In the genomic region with DNA sequence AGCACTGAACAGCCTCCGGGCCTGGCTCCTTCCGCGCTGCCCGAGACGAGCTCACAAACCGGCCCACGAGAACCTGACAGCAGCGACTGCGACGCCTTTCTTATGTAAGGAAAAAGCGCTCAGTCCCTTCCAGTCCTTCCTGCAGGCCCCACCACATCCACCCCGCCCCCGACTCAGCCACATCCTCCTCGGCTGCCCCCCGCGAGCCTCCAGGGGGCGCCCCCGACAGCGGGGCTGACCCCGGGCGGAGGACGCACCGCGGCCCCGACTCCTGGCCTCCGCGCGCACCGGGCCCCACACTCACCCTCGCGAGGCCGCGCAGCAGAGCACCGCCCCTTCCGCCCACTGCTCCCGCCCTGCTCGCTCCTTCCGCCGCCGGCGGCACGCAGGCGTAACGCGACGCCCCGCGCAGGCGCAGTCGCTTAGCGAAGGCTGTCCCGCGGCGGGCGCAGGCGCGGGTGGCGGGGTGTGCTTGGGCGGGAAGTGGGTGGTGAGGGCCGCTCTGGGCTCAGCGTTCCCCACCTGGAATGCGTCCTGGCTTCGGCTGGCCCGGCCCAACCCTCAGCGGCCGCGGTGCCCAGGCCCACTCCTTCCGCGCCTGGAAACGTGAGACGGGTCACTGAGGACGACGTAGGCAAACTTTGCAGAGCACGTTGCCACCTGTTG, we compare ENCODE assay signal across 8 mouse cellular contexts. TPM values are rescaled to one million over a fixed set of nuclear protein-coding genes. Genes with fewer than 3 reads are reported as not detected.
A peak's percentile ranks its signal among the peaks of the same experiment; 100 is the strongest.
DNase-seq lines count a peak whose midpoint lies in the region; ATAC-seq and TF ChIP-seq lines count a peak whose summit lies in the region.

A gene (minus strand): TSS at position 328 of the 666 bp plus-strand sequence.

- in situ Hi-C loops in ES-E14 (cut with MboI; ENCODE audit: low sequenced_read_pairs in 2 of 2, unreplicated experiment in 2 of 2): no loop called here

- peak within 1 kb of the TSS; percentile 93 for H3K9ac ChIP-seq in ES-E14 (ENCODE audit: insufficient read depth, low read depth, low read length, poor library complexity, severe bottlenecking)
- peak within 1 kb of the TSS; percentile 80 for H3K9ac ChIP-seq in forebrain, embryonic 16.5 days (replicated peaks; ENCODE audit: low read depth, low read length)
- peak within 1 kb of the TSS; percentile 80 for H3K9ac ChIP-seq in lung, embryonic 15.5 days

- ATAC-seq in forebrain, embryonic 16.5 days: peak; percentile 97
- peak; percentile 96 for ATAC-seq in lung, embryonic 15.5 days (ENCODE audit: borderline replicate concordance, extremely low read depth, low FRiP score, low TSS enrichment)

- H3K4me2 ChIP-seq in forebrain, embryonic 16.5 days (ENCODE audit: low read length): peak within 1 kb of the TSS; percentile 90
- H3K4me2 ChIP-seq in lung, embryonic 15.5 days: peak within 1 kb of the TSS; percentile 76

- H3K27ac ChIP-seq in ES-E14 (ENCODE audit: insufficient read depth, low read depth, low read length, poor library complexity, severe bottlenecking): peak within 1 kb of the TSS; percentile 64
- H3K27ac ChIP-seq in forebrain, embryonic 16.5 days (ENCODE audit: low read length): peak within 1 kb of the TSS; percentile 94
- peak within 1 kb of the TSS; percentile 98 for H3K27ac ChIP-seq in lung, embryonic 15.5 days

- peak; percentile 88 for DNase-seq in ES-E14 (ENCODE audit: low read depth, low spot score)
- peak; percentile 97 for DNase-seq in cerebellum, adult 11-12 months
- peak; percentile 98 for DNase-seq in heart, postnatal 4 days
- DNase-seq in layer of hippocampus, adult 8-10 months (ENCODE audit: low spot score in 2 of 2): peak; percentile 89 to 94
- DNase-seq in ovary, adult 18-20 months (ENCODE audit: low spot score): peak; percentile 97
- peak; percentile 99 for DNase-seq in thymus, postnatal 0 days (ENCODE audit: low spot score)

- H3K36me3 ChIP-seq in ES-E14 (ENCODE audit: control insufficient read depth, insufficient read depth, low read length, poor library complexity, severe bottlenecking): no peaks in the 10 kb centered on the region
- no peaks in the 10 kb centered on the region for H3K36me3 ChIP-seq in forebrain, embryonic 16.5 days (ENCODE audit: control insufficient read depth, insufficient read depth)
- H3K36me3 ChIP-seq in lung, embryonic 15.5 days: no peaks in the 10 kb centered on the region

- WGBS in forebrain, embryonic 16.5 days: under 1% methylated on average over 61 of the region's 74 CpGs
- WGBS in lung, embryonic 15.5 days: under 1% methylated on average over 74 of the region's 74 CpGs

- no peaks in the 10 kb centered on the region for H3K27me3 ChIP-seq in forebrain, embryonic 16.5 days (replicated peaks; ENCODE audit: control insufficient read depth, insufficient read depth, low read length)
- H3K27me3 ChIP-seq in lung, embryonic 15.5 days: no peaks in the 10 kb centered on the region

- H3K4me1 ChIP-seq in ES-E14 (ENCODE audit: control insufficient read depth in 2 of 2, insufficient read depth in 2 of 2, low read length in 2 of 2, poor library complexity in 1 of 2): no peaks in the 10 kb centered on the region; a peak in 1 of 4 replicates
- peaks cover 23% of the 10 kb centered on the region for H3K4me1 ChIP-seq in forebrain, embryonic 16.5 days (replicated peaks; ENCODE audit: control insufficient read depth, insufficient read depth, low read length)
- peaks cover 29% of the 10 kb centered on the region for H3K4me1 ChIP-seq in lung, embryonic 15.5 days

- no peaks in the 10 kb centered on the region for H3K9me3 ChIP-seq in ES-E14 (ENCODE audit: control insufficient read depth, insufficient read depth, low read depth, low read length)
- no peaks in the 10 kb centered on the region for H3K9me3 ChIP-seq in forebrain, embryonic 16.5 days (ENCODE audit: control insufficient read depth, low read length)
- H3K9me3 ChIP-seq in lung, embryonic 15.5 days: no peaks in the 10 kb centered on the region

- peak within 1 kb of the TSS; percentile 81 to 85 for H3K4me3 ChIP-seq in ES-E14 (ENCODE audit: insufficient read depth in 1 of 2, low read depth in 1 of 2, low read length in 2 of 2, poor library complexity in 1 of 2, severe bottlenecking in 1 of 2)
- peak within 1 kb of the TSS; percentile 60 for H3K4me3 ChIP-seq in forebrain, embryonic 16.5 days (replicated peaks; ENCODE audit: low read length)
- H3K4me3 ChIP-seq in lung, embryonic 15.5 days: peak within 1 kb of the TSS; percentile 60

TF ChIP-seq in ES-E14, 5 proteins besides CTCF, POLR2A, EP300 and RAD21:
- peak; percentile 43; the same call in 1 of the 2 replicates for TF ChIP-seq CHD2 (IDR thresholded peaks at IDR 0.05; ENCODE audit: low read depth, low read length)
- no peak for TF ChIP-seq ZC3H11A (IDR thresholded peaks at IDR 0.05; ENCODE audit: borderline replicate concordance, low read depth, low read length)
- TF ChIP-seq HCFC1 (IDR thresholded peaks at IDR 0.05; ENCODE audit: borderline replicate concordance, insufficient read depth, low read length): 0 out of 2 replicates have a peak, but pooled peaks have one; percentile 21
- no peak for TF ChIP-seq ZNF384 (IDR thresholded peaks at IDR 0.05; ENCODE audit: low read depth, low read length)
- no peak for TF ChIP-seq MAFK (IDR thresholded peaks at IDR 0.05; ENCODE audit: insufficient read depth, low read depth, low read length)

RNA-seq across cellular contexts. Expression of the gene that starts here (rescaled TPM):
- 2.4 and 3.0 TPM in 2 replicates for total RNA-seq in ES-E14 (2012; rRNA removed)
- 27.3 and 27.9 TPM in 2 replicates for polyA plus RNA-seq in forebrain, embryonic 16.5 days (2015; fragmentation: Nextera tagmentation; extraction: Ambion mirVana)
- total RNA-seq in heart, postnatal 4 days (2021): 10 to 100 TPM; 19.0 to 20.1 TPM
- total RNA-seq in layer of hippocampus, adult 8-10 months (2022): 10 to 100 TPM; 19.8 to 32.1 (median 23.8) TPM
- polyA plus RNA-seq in lung, embryonic 15.5 days (2015; fragmentation: Nextera tagmentation; extraction: Ambion mirVana): 10.9 and 11.2 TPM in 2 replicates
- 6.9 and 8.8 TPM in 2 replicates for polyA plus RNA-seq in thymus, postnatal 0 days (2015; fragmentation: Nextera tagmentation; extraction: Ambion mirVana)

Comparison
In these comparisons a context has a peak if more than half of its experiments do, and no peak if none do; other contexts are left out.
1. Peak in every context shown above with its lines: DNase-seq, ATAC-seq, H3K4me3 ChIP-seq and H3K27ac ChIP-seq.